Mouse (Mus musculus) midbrain, embryonic 11.5 days (tissue): ENCODE measurements around the gene Zfp106. TPM values are rescaled to one million over a fixed set of nuclear protein-coding genes. Genes with fewer than 3 reads are reported as not detected.
A peak's percentile ranks its signal among the peaks of the same experiment; 100 is the strongest.

Experiments used
- ATAC-seq: fragments of 200-750 bp; cut with Nextera tagmentation; 2 replicates; pipeline ENCODE4 v1.8.0; 2017; ENCODE audit warnings: moderate TSS enrichment, moderate library complexity; ENCODE audit not compliant: low FRiP score
- DNase-seq: peaks from one replicate; pipeline ENCODE4 v3.0.0; 2015; ENCODE audit warnings: low spot score; ENCODE audit errors: missing footprints
- H3K27ac ChIP-seq: fragments of 300-500 bp; sonication (generic); 2 replicates; pipeline ENCODE4 v1.5.1; 2014; ENCODE audit warnings: low read depth, low read length
- H3K27me3 ChIP-seq: fragments of 300-500 bp; sonication (generic); 2 replicates; pipeline ENCODE4 v1.6.1; 2014; ENCODE audit warnings: mild to moderate bottlenecking, low read length, moderate library complexity, mixed read lengths; ENCODE audit not compliant: control insufficient read depth, insufficient read depth
- H3K36me3 ChIP-seq: fragments of 300-500 bp; sonication (generic); 2 replicates; pipeline ENCODE4 v1.6.1; 2014; ENCODE audit warnings: mild to moderate bottlenecking, low read length, moderate library complexity, mixed read lengths; ENCODE audit not compliant: control insufficient read depth, insufficient read depth
- H3K4me1 ChIP-seq: fragments of 300-500 bp; sonication (generic); 2 replicates; pipeline ENCODE4 v1.6.1; 2014; ENCODE audit warnings: low read length; ENCODE audit not compliant: control insufficient read depth, insufficient read depth
- H3K4me2 ChIP-seq: fragments of 300-500 bp; sonication (generic); 2 replicates; pipeline ENCODE4 v1.6.1; 2014; ENCODE audit warnings: mild to moderate bottlenecking, moderate library complexity
- H3K4me3 ChIP-seq: fragments of 300-500 bp; sonication (generic); 2 replicates; pipeline ENCODE4 v1.5.1; 2014; ENCODE audit warnings: low read depth, low read length
- H3K9ac ChIP-seq: fragments of 300-500 bp; sonication (generic); 2 replicates; pipeline ENCODE4 v1.6.1; 2014; ENCODE audit warnings: low read length
- H3K9me3 ChIP-seq: fragments of 300-500 bp; sonication (generic); 2 replicates; pipeline ENCODE4 v1.6.1; 2016; ENCODE audit warnings: low read length; ENCODE audit not compliant: control insufficient read depth
- WGBS: fragments of 180-500 bp; shearing (Covaris S2); extraction: QIAGEN DNeasy Blood & Tissue Kit; methylation state at CpG from one replicate; pipeline ENCODE4 v1.1.7; 2014; 5-methylcytosine and 5-hydroxymethylcytosine counted together
- polyA plus RNA-seq: library from polyadenylated mRNA; unstranded; fragments of >200 nt; fragmentation: Nextera tagmentation; extraction: Ambion mirVana; gene quantifications from 2 replicates; pipeline ENCODE4 v1.2.1, GENCODE M21; 2014

The Zfp106 gene
- polyA plus RNA-seq, 1 experiment from 2014 or later = 62.4 TPM

GRCm38 (mm10) chr2:120470856-120471255 is 92.8 kb downstream of the Zfp106 start:
- no peak for ATAC-seq
- WGBS = 81% methylated on average over 4 of the region's 4 CpGs
- H3K4me3 ChIP-seq = no peak overlapping the region

GRCm38 (mm10) chr2:120469715-120470114 is 93.9 kb downstream of the Zfp106 start:
- Histone ChIP-seq H3K4me3 (no peak overlapping the region), H3K36me3 (no peaks in the 10 kb centered on the region), H3K9ac (no peak overlapping the region), H3K27me3 (no peaks in the 10 kb centered on the region), H3K4me2 (no peak overlapping the region), H3K4me1 (no peaks in the 10 kb centered on the region), H3K9me3 (peaks cover 3% of the 10 kb centered on the region; the same call in 1 of the 2 replicates), H3K27ac (no peak overlapping the region)
- DNase-seq (peak; percentile 37), ATAC-seq (no peak)
- WGBS = 91% methylated on average over 10 of the region's 10 CpGs

More at GRCm38 (mm10) chr2:120470856-120471255, 92.8 kb downstream of the Zfp106 start:
- Histone ChIP-seq H3K4me1 (no peaks in the 10 kb centered on the region), H3K27ac (no peak overlapping the region), H3K27me3 (no peaks in the 10 kb centered on the region), H3K9ac (no peak overlapping the region), H3K9me3 (peaks cover 3% of the 10 kb centered on the region; the same call in 1 of the 2 replicates), H3K4me2 (no peak overlapping the region), H3K36me3 (no peaks in the 10 kb centered on the region)
- peak; percentile 8 for DNase-seq

GRCm38 (mm10) chr2:120469220-120469619 is 94.4 kb downstream of the Zfp106 start:
- DNase-seq (no peak), ATAC-seq (no peak)
- Histone ChIP-seq H3K36me3 (no peaks in the 10 kb centered on the region), H3K27ac (no peak overlapping the region), H3K4me2 (no peak overlapping the region), H3K27me3 (no peaks in the 10 kb centered on the region), H3K9ac (no peak overlapping the region), H3K9me3 (peaks cover 2% of the 10 kb centered on the region; the same call in 1 of the 2 replicates), H3K4me3 (no peak overlapping the region), H3K4me1 (no peaks in the 10 kb centered on the region)
- 92% methylated on average over 3 of the region's 3 CpGs for WGBS

GRCm38 (mm10) chr2:120468011-120468410 is 95.6 kb downstream of the Zfp106 start:
- Histone ChIP-seq H3K9ac (no peak overlapping the region), H3K27ac (no peak overlapping the region), H3K36me3 (no peaks in the 10 kb centered on the region), H3K4me2 (no peak overlapping the region), H3K4me3 (no peak overlapping the region), H3K9me3 (no peaks in the 10 kb centered on the region), H3K4me1 (no peaks in the 10 kb centered on the region), H3K27me3 (no peaks in the 10 kb centered on the region)
- peak; percentile 60 for DNase-seq
- no peak for ATAC-seq

- Histone ChIP-seq H3K9ac (no peak overlapping the region), H3K4me1 (no peaks in the 10 kb centered on the region), H3K27ac (no peak overlapping the region), H3K4me3 (no peak overlapping the region), H3K4me2 (no peak overlapping the region), H3K9me3 (no peaks in the 10 kb centered on the region), H3K36me3 (no peaks in the 10 kb centered on the region), H3K27me3 (no peaks in the 10 kb centered on the region)
- 80% methylated on average over 5 of the region's 5 CpGs for WGBS
- ATAC-seq (no peak), DNase-seq (no peak)
These were observed 98.3 kb downstream of the Zfp106 start for GRCm38 (mm10) chr2:120465397-120465785.

GRCm38 (mm10) chr2:120464732-120465396 is 98.8 kb downstream of the Zfp106 start:
- 88% methylated on average over 2 of the region's 2 CpGs for WGBS

GRCm38 (mm10) chr2:120464091-120464490 is 99.6 kb downstream of the Zfp106 start:
- Histone ChIP-seq H3K9me3 (no peaks in the 10 kb centered on the region), H3K27me3 (no peaks in the 10 kb centered on the region), H3K4me3 (no peak overlapping the region), H3K27ac (no peak overlapping the region), H3K36me3 (no peaks in the 10 kb centered on the region), H3K4me2 (no peak overlapping the region), H3K9ac (no peak overlapping the region), H3K4me1 (no peaks in the 10 kb centered on the region)
- DNase-seq = no peak
- 78% methylated on average over 8 of the region's 8 CpGs for WGBS
- ATAC-seq = no peak

More at GRCm38 (mm10) chr2:120464732-120465396, 98.8 kb downstream of the Zfp106 start:
- Histone ChIP-seq H3K36me3 (no peaks in the 10 kb centered on the region), H3K27ac (no peak overlapping the region), H3K4me1 (no peaks in the 10 kb centered on the region), H3K9me3 (no peaks in the 10 kb centered on the region), H3K4me3 (no peak overlapping the region), H3K27me3 (no peaks in the 10 kb centered on the region), H3K9ac (no peak overlapping the region), H3K4me2 (no peak overlapping the region)
- DNase-seq (peak; percentile 28), ATAC-seq (no peak)

- H3K9me3 ChIP-seq = no peaks in the 10 kb centered on the region
- no peak overlapping the region for H3K27ac ChIP-seq
- H3K36me3 ChIP-seq = no peaks in the 10 kb centered on the region
- H3K4me2 ChIP-seq = no peak overlapping the region
- no peak overlapping the region for H3K9ac ChIP-seq
- ATAC-seq = no peak
- H3K27me3 ChIP-seq = no peaks in the 10 kb centered on the region
- no peak overlapping the region for H3K4me3 ChIP-seq
- no peak for DNase-seq
- H3K4me1 ChIP-seq = no peaks in the 10 kb centered on the region
- WGBS = 95% methylated on average over 7 of the region's 7 CpGs
These were observed 100.3 kb downstream of the Zfp106 start for GRCm38 (mm10) chr2:120463328-120463727.

GRCm38 (mm10) chr2:120460216-120460615 is 103.4 kb downstream of the Zfp106 start:
- ATAC-seq (no peak), DNase-seq (no peak)
- Histone ChIP-seq H3K27ac (no peak overlapping the region), H3K4me3 (no peak overlapping the region), H3K9ac (no peak overlapping the region), H3K9me3 (no peaks in the 10 kb centered on the region), H3K36me3 (no peaks in the 10 kb centered on the region), H3K4me1 (no peaks in the 10 kb centered on the region), H3K27me3 (no peaks in the 10 kb centered on the region), H3K4me2 (no peak overlapping the region)
- 96% methylated on average over 4 of the region's 4 CpGs for WGBS
